Mouse (Mus musculus): ENCODE data around the gene Itgb5. TPM values are rescaled to one million over a fixed set of nuclear protein-coding genes. Genes with fewer than 3 reads are reported as not detected.

The Itgb5 gene
- polyA plus RNA-seq, 1 experiment: 43.0 TPM

GRCm38 (mm10) chr16:33940095-33940494 is 110.6 kb downstream of the Itgb5 start:
- H3K4me1 ChIP-seq (ENCODE audit: control insufficient read depth, insufficient read depth, low read length): peaks cover 8% of the 10 kb centered on the region
- no peak overlapping the region for H3K4me3 ChIP-seq (ENCODE audit: insufficient read depth, low read length)
- TF ChIP-seq CTCF (IDR thresholded peaks at IDR 0.05; ENCODE audit: extremely low read depth, insufficient read depth, low read length): no peak
- no peak overlapping the region for H3K27ac ChIP-seq (ENCODE audit: insufficient read depth, low read length)

GRCm38 (mm10) chr16:33941271-33941781 is 111.9 kb downstream of the Itgb5 start:
- no peak overlapping the region for H3K4me3 ChIP-seq (ENCODE audit: insufficient read depth, low read length)
- no peak for TF ChIP-seq POLR2A (IDR thresholded peaks at IDR 0.05; ENCODE audit: extremely low read depth, insufficient read depth, low read length)
- TF ChIP-seq CTCF (IDR thresholded peaks at IDR 0.05; ENCODE audit: extremely low read depth, insufficient read depth, low read length): no peak
- peaks cover 8% of the 10 kb centered on the region for H3K4me1 ChIP-seq (ENCODE audit: control insufficient read depth, insufficient read depth, low read length)
- H3K27ac ChIP-seq (ENCODE audit: insufficient read depth, low read length): no peak overlapping the region

- H3K4me3 ChIP-seq (ENCODE audit: insufficient read depth, low read length): no peak overlapping the region
- no peak overlapping the region for H3K27ac ChIP-seq (ENCODE audit: insufficient read depth, low read length)
- peaks cover 8% of the 10 kb centered on the region for H3K4me1 ChIP-seq (ENCODE audit: control insufficient read depth, insufficient read depth, low read length)
- no peak for TF ChIP-seq CTCF (IDR thresholded peaks at IDR 0.05; ENCODE audit: extremely low read depth, insufficient read depth, low read length)
- no peak for TF ChIP-seq POLR2A (IDR thresholded peaks at IDR 0.05; ENCODE audit: extremely low read depth, insufficient read depth, low read length)
Measured at GRCm38 (mm10) chr16:33942341-33942740, 112.9 kb downstream of the Itgb5 start.

- H3K4me1 ChIP-seq (ENCODE audit: control insufficient read depth, insufficient read depth, low read length): peaks cover 3% of the 10 kb centered on the region
- H3K27ac ChIP-seq (ENCODE audit: insufficient read depth, low read length): no peak overlapping the region
- no peak for TF ChIP-seq CTCF (IDR thresholded peaks at IDR 0.05; ENCODE audit: extremely low read depth, insufficient read depth, low read length)
- TF ChIP-seq POLR2A (IDR thresholded peaks at IDR 0.05; ENCODE audit: extremely low read depth, insufficient read depth, low read length): no peak
- no peak overlapping the region for H3K4me3 ChIP-seq (ENCODE audit: insufficient read depth, low read length)
Measured at GRCm38 (mm10) chr16:33943388-33943787, 113.9 kb downstream of the Itgb5 start.

GRCm38 (mm10) chr16:33944126-33944525 is 114.7 kb downstream of the Itgb5 start:
- Histone ChIP-seq H3K4me3 (ENCODE audit: insufficient read depth, low read length) (no peak overlapping the region), H3K27ac (ENCODE audit: insufficient read depth, low read length) (no peak overlapping the region), H3K4me1 (ENCODE audit: control insufficient read depth, insufficient read depth, low read length) (peaks cover 3% of the 10 kb centered on the region)
- TF ChIP-seq POLR2A (IDR thresholded peaks at IDR 0.05; ENCODE audit: extremely low read depth, insufficient read depth, low read length) (no peak), CTCF (IDR thresholded peaks at IDR 0.05; ENCODE audit: extremely low read depth, insufficient read depth, low read length) (no peak)

GRCm38 (mm10) chr16:33944772-33945171 is 115.3 kb downstream of the Itgb5 start:
- H3K4me3 ChIP-seq (ENCODE audit: insufficient read depth, low read length): no peak overlapping the region
- H3K27ac ChIP-seq (ENCODE audit: insufficient read depth, low read length): no peak overlapping the region
- peaks cover 3% of the 10 kb centered on the region for H3K4me1 ChIP-seq (ENCODE audit: control insufficient read depth, insufficient read depth, low read length)
- TF ChIP-seq CTCF (IDR thresholded peaks at IDR 0.05; ENCODE audit: extremely low read depth, insufficient read depth, low read length) (no peak), POLR2A (IDR thresholded peaks at IDR 0.05; ENCODE audit: extremely low read depth, insufficient read depth, low read length) (no peak)

GRCm38 (mm10) chr16:33946021-33946420 is 116.6 kb downstream of the Itgb5 start:
- Histone ChIP-seq H3K27ac (ENCODE audit: insufficient read depth, low read length) (no peak overlapping the region), H3K4me1 (ENCODE audit: control insufficient read depth, insufficient read depth, low read length) (peaks cover 3% of the 10 kb centered on the region), H3K4me3 (ENCODE audit: insufficient read depth, low read length) (no peak overlapping the region)
- TF ChIP-seq CTCF (IDR thresholded peaks at IDR 0.05; ENCODE audit: extremely low read depth, insufficient read depth, low read length) (no peak), POLR2A (IDR thresholded peaks at IDR 0.05; ENCODE audit: extremely low read depth, insufficient read depth, low read length) (no peak)

GRCm38 (mm10) chr16:33947664-33948571 is 118.5 kb downstream of the Itgb5 start:
- Histone ChIP-seq H3K4me3 (ENCODE audit: insufficient read depth, low read length) (no peak overlapping the region), H3K4me1 (ENCODE audit: control insufficient read depth, insufficient read depth, low read length) (no peaks in the 10 kb centered on the region), H3K27ac (ENCODE audit: insufficient read depth, low read length) (no peak overlapping the region)
- TF ChIP-seq CTCF (IDR thresholded peaks at IDR 0.05; ENCODE audit: extremely low read depth, insufficient read depth, low read length) (no peak), POLR2A (IDR thresholded peaks at IDR 0.05; ENCODE audit: extremely low read depth, insufficient read depth, low read length) (no peak)

GRCm38 (mm10) chr16:33950386-33950785 is 120.9 kb downstream of the Itgb5 start:
- H3K4me3 ChIP-seq (ENCODE audit: insufficient read depth, low read length): no peak overlapping the region
- H3K4me1 ChIP-seq (ENCODE audit: control insufficient read depth, insufficient read depth, low read length): no peaks in the 10 kb centered on the region
- no peak overlapping the region for H3K27ac ChIP-seq (ENCODE audit: insufficient read depth, low read length)
- TF ChIP-seq POLR2A (IDR thresholded peaks at IDR 0.05; ENCODE audit: extremely low read depth, insufficient read depth, low read length) (no peak), CTCF (IDR thresholded peaks at IDR 0.05; ENCODE audit: extremely low read depth, insufficient read depth, low read length) (no peak)

- TF ChIP-seq CTCF (IDR thresholded peaks at IDR 0.05; ENCODE audit: extremely low read depth, insufficient read depth, low read length) (peak; percentile 92), POLR2A (IDR thresholded peaks at IDR 0.05; ENCODE audit: extremely low read depth, insufficient read depth, low read length) (no peak)
- Histone ChIP-seq H3K4me1 (ENCODE audit: control insufficient read depth, insufficient read depth, low read length) (no peaks in the 10 kb centered on the region), H3K4me3 (ENCODE audit: insufficient read depth, low read length) (no peak overlapping the region), H3K27ac (ENCODE audit: insufficient read depth, low read length) (no peak overlapping the region)
Measured at GRCm38 (mm10) chr16:33950830-33951229, 121.4 kb downstream of the Itgb5 start.
